In the genomic region with DNA sequence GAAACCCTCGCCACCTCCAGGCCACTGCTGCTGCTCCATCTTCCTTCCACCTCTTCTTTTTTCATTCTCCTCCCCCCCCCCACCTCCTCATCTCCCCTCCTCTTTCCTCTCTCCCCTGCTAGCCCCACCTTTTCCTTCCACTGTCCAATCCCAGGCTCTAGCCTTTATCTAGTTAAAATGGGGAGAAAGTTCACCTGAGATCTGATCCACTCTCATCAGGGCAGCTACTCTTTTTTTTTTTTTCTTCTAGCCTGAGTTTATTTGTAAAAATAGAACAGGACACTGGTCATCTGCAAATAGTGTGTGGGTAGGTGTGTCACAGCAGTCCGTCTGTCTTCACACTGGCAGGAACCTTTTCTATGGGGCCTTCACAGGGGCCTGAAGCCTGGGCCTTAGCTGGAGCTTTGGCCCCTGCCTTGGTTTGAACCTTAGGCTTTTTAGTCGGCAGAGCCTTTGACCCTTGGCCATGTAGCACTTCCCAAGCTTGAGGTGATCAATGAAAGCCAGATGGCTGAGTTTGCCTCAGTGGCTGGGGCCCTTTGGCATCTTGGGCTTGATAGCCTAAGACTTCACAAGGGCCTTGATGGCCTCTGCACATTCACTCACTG, we compare ENCODE assay signal across 17 mouse cellular contexts.
"Had no signal": no experiment of that assay in that cellular context is flagged by ENCODE, and none has a peak within 500 bp of the region (broad histone marks: within the 10 kb centered on the region; RNA-seq: fewer than 3 reads in every experiment).

No protein-coding gene starts in this region.

- H3K27ac ChIP-seq: lung, embryonic 15.5 days; macrophage; midbrain, embryonic 13.5 days; midbrain, embryonic 15.5 days; neural tube, embryonic 12.5 days; stomach, embryonic 15.5 days; stomach, postnatal 0 days had no signal

- H3K9ac ChIP-seq: lung, embryonic 15.5 days; midbrain, embryonic 13.5 days; midbrain, embryonic 15.5 days; neural tube, embryonic 12.5 days; stomach, embryonic 15.5 days had no signal

- H3K36me3 ChIP-seq: midbrain, embryonic 15.5 days; neural tube, embryonic 12.5 days; stomach, embryonic 15.5 days had no signal

- ATAC-seq: lung, postnatal 0 days; midbrain, embryonic 13.5 days; midbrain, embryonic 15.5 days had no signal

- DNase-seq: lung, adult 2 months; lung, postnatal 14 days; lung, postnatal 36 days; right cerebral cortex, postnatal 14 days; thymus, adult 2 months; thymus, postnatal 25 days; thymus, postnatal 4 days had no signal

- H3K9me3 ChIP-seq: lung, embryonic 15.5 days; megakaryocyte, embryonic 14.5 days; midbrain, embryonic 15.5 days; neural tube, embryonic 12.5 days; stomach, embryonic 15.5 days had no signal

- H3K4me2 ChIP-seq: lung, embryonic 15.5 days; midbrain, embryonic 11.5 days; midbrain, embryonic 13.5 days; midbrain, embryonic 15.5 days; neural tube, embryonic 12.5 days; stomach, embryonic 15.5 days had no signal

- H3K4me3 ChIP-seq: lung, embryonic 15.5 days; megakaryocyte, embryonic 14.5 days; midbrain, embryonic 13.5 days; midbrain, embryonic 15.5 days; neural tube, embryonic 12.5 days; stomach, embryonic 15.5 days had no signal

- H3K27me3 ChIP-seq: lung, embryonic 15.5 days; megakaryocyte, embryonic 14.5 days; midbrain, embryonic 13.5 days; midbrain, embryonic 15.5 days; neural tube, embryonic 12.5 days; stomach, embryonic 15.5 days had no signal

- H3K4me1 ChIP-seq: lung, embryonic 15.5 days; midbrain, embryonic 13.5 days; midbrain, embryonic 15.5 days; neural tube, embryonic 12.5 days; stomach, embryonic 15.5 days had no signal
